Mouse (Mus musculus) monocyte, adult 5-6 weeks (primary cell): ENCODE data around the gene Itprip. TPM values are rescaled to one million over a fixed set of nuclear protein-coding genes. Genes with fewer than 3 reads are reported as not detected.
A peak's percentile ranks its signal among the peaks of the same experiment; 100 is the strongest.

Source experiments
- ATAC-seq: fragments of 153-309, 156-312 bp; replicated peaks from 2 replicates; pipeline ENCODE4 v1.8.0; 2017; ENCODE audit warnings: mild to moderate bottlenecking; ENCODE audit not compliant: low TSS enrichment, insufficient number of reproducible peaks, severe bottlenecking, poor library complexity, low FRiP score
- total RNA-seq: library from RNA; stranded (forward); fragments of 200-1000, 200-491, 200-594 nt; gene quantifications from 3 replicates; pipeline ENCODE4 v1.2.3, GENCODE M21; 2017

Gene Itprip
- total RNA-seq, result 27.6 to 28.1 TPM (median 28.1 TPM) in 3 replicates

DNA sequence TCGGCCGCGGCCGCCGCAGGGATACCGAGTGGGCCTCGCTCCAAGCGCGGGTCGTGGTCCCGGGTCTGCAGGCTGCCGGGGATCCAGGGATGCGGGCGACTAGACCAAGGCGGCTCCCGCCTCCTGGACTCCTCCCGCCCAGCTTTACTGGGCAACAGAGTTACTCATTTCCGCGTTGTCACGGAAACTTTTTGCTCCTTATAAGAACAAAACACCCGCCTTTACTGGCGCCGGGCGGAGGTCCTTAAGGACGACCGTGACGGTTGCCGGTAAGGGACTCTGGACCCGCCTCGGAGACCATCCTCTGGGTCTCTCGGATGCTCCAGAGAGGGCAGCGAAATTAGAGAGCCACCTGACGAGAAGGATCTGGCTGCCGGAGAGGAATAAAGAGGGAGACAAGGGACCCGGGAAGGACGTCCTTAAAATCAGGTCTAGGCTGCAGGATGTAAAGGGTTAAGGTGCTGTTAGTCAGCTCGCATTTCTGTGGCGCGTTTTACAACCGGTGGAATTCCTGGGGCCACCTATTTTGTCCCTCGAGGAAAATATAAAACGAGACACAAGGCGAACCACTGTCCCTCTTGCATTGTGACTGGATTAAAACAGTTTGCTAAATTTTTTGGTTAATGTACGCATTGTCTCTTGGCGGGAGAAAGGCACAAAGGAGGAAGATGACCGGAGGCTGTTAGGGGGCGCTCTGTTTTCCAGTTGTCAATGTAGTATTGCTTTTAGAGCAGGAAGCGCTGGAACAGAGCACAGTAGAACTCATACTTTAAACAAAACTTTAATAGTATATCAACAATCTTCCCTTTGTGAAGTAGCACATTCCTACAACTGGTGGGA lies at the start of gene Itprip, which contains the start of gene Cfap43:
Gene Itprip (minus strand): TSS at position 174 of the 840 bp plus-strand sequence.
Gene Cfap43 (minus strand): TSS at position 162 of the 840 bp plus-strand sequence.
- peak; percentile 80 for ATAC-seq

- ATAC-seq, result no peak
Measured at GRCm38 (mm10) chr19:47958181-47958580, 39.1 kb upstream of the Itprip start.

DNA sequence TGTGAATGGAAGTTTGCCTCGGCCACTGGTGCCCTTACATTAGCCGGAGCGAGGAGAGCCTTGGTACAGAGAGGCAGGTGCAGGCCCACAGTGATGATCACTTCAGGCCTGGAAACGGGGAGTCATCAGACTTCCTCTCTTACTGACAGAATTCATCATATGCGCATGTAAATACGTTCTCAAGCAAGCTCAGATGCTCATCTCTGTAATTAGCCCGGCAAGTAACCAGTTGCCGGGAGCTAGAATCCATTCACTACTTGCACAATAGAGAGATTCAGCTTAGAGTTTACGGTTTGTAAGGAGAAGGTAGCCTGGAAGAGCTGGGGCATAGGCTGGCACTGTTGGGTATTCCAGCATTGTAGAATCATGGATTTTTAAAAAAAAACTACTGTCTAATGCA lies 34.1 kb upstream of the Itprip start:
- no peak for ATAC-seq

GRCm38 (mm10) chr19:47950946-47951345 lies 31.8 kb upstream of the Itprip start:
- ATAC-seq, result no peak

DNA sequence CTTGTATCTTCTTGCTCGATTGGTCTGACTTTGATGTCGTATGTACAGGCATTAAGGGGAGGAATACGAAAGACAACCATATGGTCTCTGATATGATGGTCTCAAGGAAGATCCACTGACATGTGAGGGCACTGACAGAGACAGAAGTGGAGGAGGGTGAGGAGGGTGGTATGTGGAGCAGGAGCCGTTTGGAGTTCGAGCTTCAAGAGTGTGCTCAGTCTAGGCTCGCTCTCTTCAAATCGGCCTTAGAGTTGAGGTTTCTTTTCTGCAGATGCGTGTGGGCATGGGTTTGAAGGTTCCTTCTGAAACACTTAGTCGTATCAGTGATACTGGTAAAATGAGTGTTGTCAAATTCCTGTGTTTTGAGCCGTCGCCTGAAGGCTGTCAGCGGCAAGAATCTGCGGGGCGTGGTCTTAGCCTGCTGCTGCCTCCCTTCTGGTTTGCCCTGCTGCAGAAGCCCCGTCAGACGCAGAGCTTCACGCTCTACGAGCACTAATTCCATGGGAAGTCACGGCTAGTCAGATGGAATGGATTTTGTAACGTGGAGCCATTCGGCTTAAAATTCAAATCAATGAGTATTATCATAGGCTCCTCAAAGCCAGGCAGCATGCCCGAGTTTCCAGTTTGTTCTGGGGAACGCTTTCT lies 27.8 kb upstream of the Itprip start:
- no peak for ATAC-seq

GRCm38 (mm10) chr19:47939361-47939760 lies 20.3 kb upstream of the Itprip start:
- no peak for ATAC-seq

DNA sequence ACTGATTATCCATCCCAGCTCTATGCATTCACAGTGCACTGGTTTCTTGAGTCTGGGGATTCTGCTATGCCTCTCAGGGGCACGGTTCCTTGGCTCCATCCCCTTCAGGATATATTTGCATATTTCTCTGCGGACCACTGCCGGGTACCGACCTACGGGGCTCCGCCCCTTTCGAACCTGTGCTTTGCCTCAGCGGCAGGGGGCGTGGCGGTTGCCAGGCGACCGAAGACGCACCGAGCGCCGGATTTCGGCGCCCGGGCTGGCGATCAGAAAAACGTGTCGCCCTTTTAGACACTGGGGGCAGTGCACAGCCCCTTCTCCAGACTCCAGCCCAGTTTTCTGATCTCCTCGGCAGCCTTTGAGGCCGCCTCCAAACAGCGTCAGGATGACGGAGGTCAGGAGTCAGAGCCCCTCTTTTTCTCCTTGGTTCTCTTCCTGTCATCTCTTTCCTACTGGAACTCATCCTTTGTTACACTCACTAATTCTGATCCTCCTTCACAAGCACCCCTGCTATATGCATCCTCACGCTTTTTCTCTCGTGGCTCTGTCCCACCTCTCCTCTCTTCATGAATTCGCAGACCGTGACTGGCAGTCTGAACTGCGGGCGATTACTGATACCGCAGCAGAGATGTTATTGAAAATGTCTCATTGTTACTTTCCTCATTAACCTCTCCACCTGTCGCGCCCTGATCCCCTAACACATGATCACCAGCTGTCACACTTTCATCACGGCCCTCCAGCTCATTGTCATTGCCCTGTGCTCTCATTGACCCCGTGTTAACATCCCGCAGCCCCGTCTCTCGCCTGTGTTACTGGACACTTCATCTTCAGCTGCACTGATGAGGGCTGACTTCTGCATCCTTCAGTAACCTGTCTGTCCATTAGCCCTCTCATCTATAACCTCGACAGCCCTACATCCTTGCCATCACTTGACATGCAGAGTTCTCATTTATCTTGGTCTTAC lies 18.6 kb upstream of the Itprip start, which contains the start of gene Cfap58:
Gene Cfap58 (plus strand): TSS at position 233 of the 964 bp plus-strand sequence.
- peak; percentile 52 for ATAC-seq

DNA sequence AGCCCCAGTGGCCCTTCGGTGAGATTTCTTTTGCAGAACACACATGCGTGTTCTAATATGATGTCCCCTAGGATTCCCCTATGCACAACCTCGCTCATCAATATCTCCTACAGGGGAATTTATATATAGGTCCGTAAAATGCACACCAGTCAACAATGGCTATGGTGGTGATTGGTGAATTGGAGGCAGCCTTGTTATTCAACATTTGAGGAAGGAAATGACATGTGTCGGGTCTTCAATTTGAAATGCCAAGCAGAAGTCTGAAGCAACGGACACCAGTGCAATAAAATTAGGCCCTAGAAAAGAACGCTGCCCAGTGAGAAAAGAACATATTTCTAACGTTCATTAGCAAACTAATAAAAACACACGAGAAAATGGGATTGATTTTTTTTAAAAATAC lies 17.8 kb upstream of the Itprip start:
- ATAC-seq, result peak; percentile 48

GRCm38 (mm10) chr19:47936490-47936889 lies 17.4 kb upstream of the Itprip start:
- peak; percentile 46 for ATAC-seq

- ATAC-seq, result no peak
Measured at GRCm38 (mm10) chr19:47935530-47935929, 16.4 kb upstream of the Itprip start.

DNA sequence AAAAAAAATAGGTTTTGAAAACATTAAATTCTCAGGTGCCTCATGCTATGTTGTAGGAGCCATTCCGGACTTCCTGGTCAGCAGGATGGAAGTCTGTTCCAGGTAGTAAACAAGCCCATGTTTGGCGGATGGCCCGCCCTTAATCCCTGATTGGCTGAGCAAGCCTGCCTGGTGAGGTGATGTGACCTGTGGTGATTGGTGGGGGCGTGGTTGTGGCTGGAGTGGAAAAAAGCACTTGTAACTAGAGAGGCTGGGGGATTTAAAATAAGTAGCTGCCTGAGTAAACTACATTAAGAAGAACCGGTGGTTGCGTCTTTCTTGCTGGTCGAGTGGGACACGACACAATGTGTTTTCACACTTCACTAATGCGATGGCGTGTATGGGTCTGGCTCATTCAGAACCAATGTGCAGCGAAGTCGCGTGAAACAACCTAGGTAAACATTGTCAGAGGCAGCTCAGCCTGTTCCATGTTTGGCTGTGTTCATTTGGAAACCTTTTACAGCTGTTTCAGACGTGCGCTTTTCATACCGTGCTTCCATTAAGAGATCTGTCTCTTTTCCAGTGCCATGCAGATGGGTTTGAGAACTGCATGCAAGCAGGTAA lies 15.6 kb upstream of the Itprip start:
- ATAC-seq, result no peak

DNA sequence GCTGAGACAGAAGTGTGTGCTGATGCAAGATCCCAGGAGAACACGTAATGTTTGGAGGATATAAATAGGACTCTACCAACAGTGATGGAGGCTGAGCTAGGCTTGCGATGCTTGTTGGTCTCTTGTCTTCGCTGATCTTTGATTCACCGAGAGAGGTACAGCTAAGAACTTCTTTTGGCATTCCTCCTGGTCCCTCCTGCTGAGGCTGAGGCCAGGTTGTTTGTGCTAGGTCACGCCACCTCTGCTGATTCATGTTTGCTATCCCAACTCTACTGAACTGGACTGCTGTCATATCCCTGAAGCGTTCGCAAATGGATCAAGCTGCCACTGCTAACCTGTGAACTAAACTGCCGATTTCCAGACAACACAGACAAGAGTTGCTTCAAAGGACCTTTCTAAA lies 15.0 kb upstream of the Itprip start:
- no peak for ATAC-seq

DNA sequence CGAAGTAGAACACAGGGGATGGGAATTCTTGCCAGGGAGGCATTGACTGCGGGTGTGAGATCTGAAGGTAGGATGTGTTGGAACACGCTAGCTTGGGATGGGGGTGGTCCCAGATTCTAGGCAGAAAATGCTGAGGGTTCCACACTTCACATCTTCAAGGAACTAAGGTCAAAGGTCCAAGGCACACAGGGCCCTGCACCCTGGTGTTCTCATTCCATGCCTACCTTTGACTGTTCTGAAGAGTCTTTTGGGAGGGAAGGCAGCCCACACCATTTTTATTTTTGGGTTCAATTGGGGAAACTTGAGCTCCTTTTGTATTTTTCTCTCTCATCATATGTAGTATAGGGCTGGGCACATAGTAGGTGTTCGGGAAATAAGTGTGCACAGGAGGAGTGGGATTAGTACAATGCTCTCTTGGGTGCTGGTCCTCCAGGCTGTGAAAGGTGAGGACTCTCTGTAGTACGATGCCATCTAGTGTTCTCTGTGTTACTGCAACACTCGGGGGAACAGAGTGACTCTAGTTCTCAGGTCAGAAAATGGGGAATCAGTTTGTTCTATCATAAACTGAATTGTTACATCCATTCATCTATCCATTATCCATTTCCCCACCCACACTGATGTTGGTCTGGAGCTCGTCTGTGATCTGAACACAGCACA lies 13.0 kb upstream of the Itprip start:
- peak; percentile 62; the same call in 1 of the 2 replicates for ATAC-seq

- ATAC-seq, result no peak
Measured at GRCm38 (mm10) chr19:47929043-47929442, 9.9 kb upstream of the Itprip start.

DNA sequence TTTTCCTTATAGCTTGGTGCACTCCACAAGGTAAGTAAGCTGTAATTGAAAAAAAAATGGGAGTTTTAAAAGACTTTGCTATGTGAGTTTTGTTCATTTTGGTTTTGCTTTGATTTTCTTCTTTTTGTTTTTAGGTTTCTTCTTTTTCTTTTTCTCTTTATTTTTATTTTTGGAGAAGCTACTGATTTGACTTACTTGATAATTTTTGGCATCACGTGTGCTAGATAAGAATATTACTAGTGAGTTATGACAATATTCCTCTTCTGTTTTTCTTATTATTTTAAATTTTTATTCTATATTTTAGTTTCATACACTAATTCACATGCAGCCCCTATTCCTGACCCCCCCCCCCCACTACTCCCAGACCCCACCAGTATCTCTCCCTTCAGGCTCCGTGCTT lies 7.9 kb upstream of the Itprip start:
- ATAC-seq, result no peak

GRCm38 (mm10) chr19:47925819-47926218 lies 6.7 kb upstream of the Itprip start:
- ATAC-seq, result no peak

- ATAC-seq, result no peak
Measured at GRCm38 (mm10) chr19:47919966-47920375, 872 bp upstream of the Itprip start.
